ENCODE assay signal across 10 mouse cellular contexts in the genomic region with DNA sequence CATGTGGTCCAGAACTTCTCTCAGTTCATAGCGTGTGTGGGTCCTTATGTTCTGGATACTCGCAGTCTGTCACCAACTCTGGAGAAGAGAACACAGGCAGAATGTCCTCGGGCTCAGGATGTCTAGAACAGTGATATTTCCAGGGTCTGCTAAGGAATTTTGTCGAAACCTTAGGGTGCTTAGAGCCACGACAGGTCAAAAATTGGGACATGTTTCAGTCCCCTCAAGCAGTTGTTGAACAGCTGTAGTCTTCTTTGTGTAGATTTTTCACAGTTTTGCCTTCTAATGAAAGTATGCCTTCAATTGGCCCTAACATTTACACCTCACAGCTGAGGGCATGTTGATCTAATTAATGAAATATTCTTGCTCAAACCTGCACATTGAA. TPM values are rescaled to one million over a fixed set of nuclear protein-coding genes. Genes with fewer than 3 reads are reported as not detected.
A peak's percentile ranks its signal among the peaks of the same experiment; 100 is the strongest.
DNase-seq lines count a peak whose midpoint lies in the region; ATAC-seq and TF ChIP-seq lines count a peak whose summit lies in the region.
"Had no signal": no experiment of that assay in that cellular context is flagged by ENCODE, and none has a peak within 500 bp of the region (broad histone marks: within the 10 kb centered on the region; RNA-seq: fewer than 3 reads in every experiment).

No protein-coding gene starts in this region.

- peak overlapping the region; percentile 84 for H3K27ac ChIP-seq in heart, embryonic 13.5 days (replicated peaks)
- H3K27ac ChIP-seq in ES-Bruce4 (ENCODE audit: insufficient read depth, low read length): no peak overlapping the region
- H3K27ac ChIP-seq in forebrain, embryonic 13.5 days: no peak overlapping the region
- peak overlapping the region; percentile 29; the same call in 1 of the 2 replicates for H3K27ac ChIP-seq in liver, embryonic 16.5 days (ENCODE audit: low read length)

- peak overlapping the region; percentile 93 for H3K4me2 ChIP-seq in heart, embryonic 13.5 days
- peak overlapping the region; percentile 75 for H3K4me2 ChIP-seq in forebrain, embryonic 13.5 days
- peak overlapping the region; percentile 84 for H3K4me2 ChIP-seq in liver, embryonic 16.5 days (ENCODE audit: low read depth, low read length)

- peaks cover 20% of the 10 kb centered on the region for H3K27me3 ChIP-seq in heart, embryonic 13.5 days (replicated peaks)
- H3K27me3 ChIP-seq in ES-Bruce4 (ENCODE audit: control insufficient read depth, insufficient read depth, low read length, poor library complexity, severe bottlenecking): no peaks in the 10 kb centered on the region
- peaks cover 11% of the 10 kb centered on the region; the same call in 1 of the 2 replicates for H3K27me3 ChIP-seq in forebrain, embryonic 13.5 days
- no peaks in the 10 kb centered on the region for H3K27me3 ChIP-seq in liver, embryonic 16.5 days (ENCODE audit: control insufficient read depth, insufficient read depth, low read depth, low read length)

- DNase-seq in heart, postnatal 25 days (ENCODE audit: low spot score): no peak
- DNase-seq in urinary bladder, adult 2 months (ENCODE audit: low spot score): no peak
- no peak for DNase-seq in adrenal gland, postnatal 36 days
- DNase-seq in retina, embryonic 14.5 days (ENCODE audit: low spot score): no peak
- DNase-seq: gastrocnemius, postnatal 36 days; thymus, adult 18-20 months had no signal

- peak overlapping the region; percentile 94 for H3K9ac ChIP-seq in heart, embryonic 13.5 days
- H3K9ac ChIP-seq in ES-Bruce4 (ENCODE audit: low read depth, poor library complexity, severe bottlenecking): peak overlapping the region; percentile 91
- H3K9ac ChIP-seq in forebrain, embryonic 13.5 days: peak overlapping the region; percentile 88
- peak overlapping the region; percentile 74 for H3K9ac ChIP-seq in liver, embryonic 16.5 days (ENCODE audit: low read depth, low read length)

- no peak for TF ChIP-seq EP300 in ES-Bruce4 (IDR thresholded peaks at IDR 0.05; ENCODE audit: insufficient read depth, low read depth, low read length)

- ATAC-seq in heart, embryonic 13.5 days (ENCODE audit: extremely low read depth, insufficient number of reproducible peaks, low FRiP score, low TSS enrichment): no peak
- ATAC-seq in forebrain, embryonic 13.5 days: peak; percentile 7; the same call in 1 of the 2 replicates
- ATAC-seq in liver, embryonic 16.5 days (ENCODE audit: low read depth): no peak

- no peak for TF ChIP-seq CTCF in ES-Bruce4 (IDR thresholded peaks at IDR 0.05; ENCODE audit: low read depth, low read length)

- peaks cover 27% of the 10 kb centered on the region for H3K4me1 ChIP-seq in heart, embryonic 13.5 days
- H3K4me1 ChIP-seq in ES-Bruce4 (ENCODE audit: control insufficient read depth, insufficient read depth, low read length): no peaks in the 10 kb centered on the region
- peaks cover 22% of the 10 kb centered on the region for H3K4me1 ChIP-seq in forebrain, embryonic 13.5 days
- H3K4me1 ChIP-seq in liver, embryonic 16.5 days (ENCODE audit: control insufficient read depth, low read depth, low read length): peaks cover 11% of the 10 kb centered on the region

- no peaks in the 10 kb centered on the region for H3K9me3 ChIP-seq in heart, embryonic 13.5 days
- no peaks in the 10 kb centered on the region for H3K9me3 ChIP-seq in ES-Bruce4 (replicated peaks; ENCODE audit: control insufficient read depth, insufficient read depth, low read length, poor library complexity, severe bottlenecking)
- H3K9me3 ChIP-seq in forebrain, embryonic 13.5 days (replicated peaks): no peaks in the 10 kb centered on the region
- no peaks in the 10 kb centered on the region for H3K9me3 ChIP-seq in liver, embryonic 16.5 days (replicated peaks; ENCODE audit: control insufficient read depth, low read length)

- no peak for TF ChIP-seq POLR2A in ES-Bruce4 (IDR thresholded peaks at IDR 0.05; ENCODE audit: insufficient read depth, low read length)

- H3K4me3 ChIP-seq in heart, embryonic 13.5 days: peak overlapping the region; percentile 94
- H3K4me3 ChIP-seq in ES-Bruce4 (ENCODE audit: low read depth, low read length): peak overlapping the region; percentile 78
- peak overlapping the region; percentile 84 for H3K4me3 ChIP-seq in forebrain, embryonic 13.5 days
- H3K4me3 ChIP-seq in liver, embryonic 16.5 days (ENCODE audit: low read depth, low read length): peak overlapping the region; percentile 85

- 3% methylated on average over 5 of the region's 5 CpGs for WGBS in heart, embryonic 13.5 days
- WGBS in forebrain, embryonic 13.5 days: 7% methylated on average over 5 of the region's 5 CpGs
- 5% methylated on average over 5 of the region's 5 CpGs for WGBS in liver, embryonic 16.5 days (ENCODE audit: insufficient replicate concordance)

- H3K36me3 ChIP-seq in heart, embryonic 13.5 days: peaks cover 6% of the 10 kb centered on the region; the same call in 1 of the 2 replicates
- no peaks in the 10 kb centered on the region for H3K36me3 ChIP-seq in ES-Bruce4 (ENCODE audit: control insufficient read depth, insufficient read depth, low read length, poor library complexity, severe bottlenecking)
- H3K36me3 ChIP-seq in forebrain, embryonic 13.5 days (ENCODE audit: poor library complexity, severe bottlenecking): no peaks in the 10 kb centered on the region
- H3K36me3 ChIP-seq in liver, embryonic 16.5 days (ENCODE audit: control insufficient read depth, insufficient read depth): no peaks in the 10 kb centered on the region

- intact Hi-C loops in heart, postnatal 25 days (cut with DNase I): loop anchor here (1.0 to 5.0 kb wide), 3 partner anchors 19 to 92 kb away; no protein-coding TSS in a partner anchor

RNA-seq across cellular contexts. Expression of a gene that starts 0.9 kb away (rescaled TPM):
- polyA plus RNA-seq in heart, embryonic 13.5 days (2015; fragmentation: Nextera tagmentation; extraction: Ambion mirVana): 146 and 162 TPM in 2 replicates
- total RNA-seq in heart, postnatal 25 days (2021): 10 to 100 TPM; 79.7 to 85.4 TPM
- polyA plus RNA-seq in ES-Bruce4 (2011; ENCODE audit: insufficient read depth, insufficient read length, low read depth, missing spikeins): 104 and 118 TPM in 2 replicates
- polyA plus RNA-seq in forebrain, embryonic 13.5 days (2015; fragmentation: Nextera tagmentation; extraction: Ambion mirVana): 212 and 218 TPM in 2 replicates
- polyA plus RNA-seq in liver, embryonic 16.5 days (2015; fragmentation: Nextera tagmentation; extraction: Ambion mirVana): 59.1 and 66.6 TPM in 2 replicates
- 66.8 and 69.9 TPM in 2 replicates for polyA plus RNA-seq in urinary bladder, adult 2 months (2012; rRNA removed)
- total RNA-seq in adrenal gland, postnatal 36 days (2021): 10 to 100 TPM; 74.5 to 77.7 TPM

RNA-seq across cellular contexts. Expression of a gene that starts 18.6 kb away (rescaled TPM):
- polyA plus RNA-seq in heart, embryonic 13.5 days (2015; fragmentation: Nextera tagmentation; extraction: Ambion mirVana): 8.9 and 9.0 TPM in 2 replicates
- 1 to 10 TPM; 8.2 to 9.4 TPM for total RNA-seq in heart, postnatal 25 days (2021)
- polyA plus RNA-seq in ES-Bruce4 (2011; ENCODE audit: insufficient read depth, insufficient read length, low read depth, missing spikeins): 31.9 and 34.9 TPM in 2 replicates
- 11.2 and 14.0 TPM in 2 replicates for polyA plus RNA-seq in forebrain, embryonic 13.5 days (2015; fragmentation: Nextera tagmentation; extraction: Ambion mirVana)
- polyA plus RNA-seq in liver, embryonic 16.5 days (2015; fragmentation: Nextera tagmentation; extraction: Ambion mirVana): 9.2 and 9.6 TPM in 2 replicates
- 6.2 and 6.6 TPM in 2 replicates for polyA plus RNA-seq in urinary bladder, adult 2 months (2012; rRNA removed)
- 10 to 100 TPM; 11.9 to 13.8 TPM for total RNA-seq in adrenal gland, postnatal 36 days (2021)

RNA-seq across cellular contexts. Expression of a gene that starts 53.0 kb away (rescaled TPM):
- 5.7 and 5.8 TPM in 2 replicates for polyA plus RNA-seq in heart, embryonic 13.5 days (2015; fragmentation: Nextera tagmentation; extraction: Ambion mirVana)
- total RNA-seq in heart, postnatal 25 days (2021): 1 to 10 TPM in 1 of 2 experiments, under 1 TPM in 1; 0.36 to 1.4 TPM
- 19.6 and 22.1 TPM in 2 replicates for polyA plus RNA-seq in ES-Bruce4 (2011; ENCODE audit: insufficient read depth, insufficient read length, low read depth, missing spikeins)
- 0.34 and 0.46 TPM in 2 replicates for polyA plus RNA-seq in forebrain, embryonic 13.5 days (2015; fragmentation: Nextera tagmentation; extraction: Ambion mirVana)
- polyA plus RNA-seq in liver, embryonic 16.5 days (2015; fragmentation: Nextera tagmentation; extraction: Ambion mirVana): 58.2 and 65.3 TPM in 2 replicates
- polyA plus RNA-seq in urinary bladder, adult 2 months (2012; rRNA removed): 117 and 123 TPM in 2 replicates
- total RNA-seq in adrenal gland, postnatal 36 days (2021): 10 to 100 TPM in 1 of 2 experiments, 1 to 10 TPM in 1; 7.7 to 15.9 TPM
- total RNA-seq: gastrocnemius, postnatal 36 days had no signal

Comparison
In these comparisons a context has a peak if more than half of its experiments do, and no peak if none do; other contexts are left out.
1. H3K27ac ChIP-seq: peak in heart, embryonic 13.5 days (single experiment) and liver, embryonic 16.5 days (single experiment); none in ES-Bruce4 (single experiment) and forebrain, embryonic 13.5 days (single experiment).
2. Peak in every context shown above with its lines, with median percentiles within 50 percentile points of each other: H3K4me2 ChIP-seq, H3K4me3 ChIP-seq and H3K9ac ChIP-seq.